Mouse (Mus musculus): Measurements from ENCODE around the gene Vmn1r208.
"Not testable (repeated sequence)": the region's sequence is repeated elsewhere in the genome, so short reads cannot be mapped to it uniquely, and the experiment has no call there.

Vmn1r208 gene

DNA sequence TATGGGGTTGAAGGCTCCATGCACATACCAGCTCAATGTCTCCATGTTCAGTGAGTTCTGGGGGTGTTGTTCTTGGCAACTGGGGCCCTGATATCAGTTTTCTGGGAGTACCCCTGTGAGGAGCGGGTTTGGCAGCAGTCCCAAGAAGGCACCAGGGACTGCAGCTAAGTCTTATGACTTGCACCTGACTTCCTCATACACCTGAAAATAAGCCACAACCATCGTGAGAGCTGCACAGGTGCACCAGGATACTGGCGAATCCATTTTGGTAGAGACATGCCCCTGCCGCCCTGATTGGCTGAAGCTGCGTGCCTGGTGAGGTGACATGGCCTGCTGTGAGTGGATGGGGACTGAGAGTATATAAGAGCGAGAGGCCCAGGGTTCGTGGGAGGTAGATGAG lies at the start of gene Vmn1r208:
TSS of gene Vmn1r208 (minus strand) at position 101 of the 400 bp plus-strand sequence.
- DNase-seq: not testable (repeated sequence)

DNA sequence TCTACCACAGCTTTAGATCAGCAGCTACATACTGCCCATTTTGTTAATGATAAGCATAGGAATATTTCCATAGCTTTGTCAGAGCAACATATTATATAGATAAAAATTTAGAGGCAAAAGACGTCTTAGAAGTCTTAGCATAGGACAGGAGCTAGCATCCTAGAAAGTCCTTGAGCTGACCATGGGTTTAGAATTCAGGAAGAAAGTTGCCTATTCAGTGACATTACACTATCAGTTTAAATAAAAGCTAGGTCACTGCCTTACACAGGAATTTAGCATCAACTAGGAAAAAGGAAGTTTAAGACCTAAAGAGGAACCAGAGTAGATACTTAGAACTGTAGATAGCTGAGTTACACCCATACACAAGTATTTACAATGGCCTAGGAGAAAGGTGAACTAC lies 44.4 kb upstream of the Vmn1r208 start:
- DNase-seq: not testable (repeated sequence)

DNA sequence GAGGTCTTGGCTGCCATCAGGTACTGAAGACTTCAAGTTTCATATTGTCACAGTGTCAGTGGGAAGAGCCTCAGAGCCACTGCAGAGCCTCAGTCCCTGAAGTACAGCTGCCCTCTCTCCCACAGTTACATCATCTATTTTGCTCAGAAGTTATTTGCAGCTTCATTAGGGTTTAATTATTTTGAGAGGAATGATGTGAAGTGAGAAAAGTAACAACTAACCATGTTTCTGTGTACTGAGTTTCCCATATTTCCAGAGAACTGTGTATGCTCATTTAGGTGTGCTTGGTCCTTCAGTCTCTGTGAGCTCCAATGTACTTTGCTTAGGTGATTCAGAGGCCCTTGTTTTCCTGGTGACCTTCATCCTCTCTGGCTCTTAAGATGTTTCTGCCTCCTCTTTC lies 32.4 kb upstream of the Vmn1r208 start, which contains the start of gene Vmn1r209:
TSS of gene Vmn1r209 (minus strand) at position 101 of the 400 bp plus-strand sequence.
- DNase-seq: not testable (repeated sequence)

DNA sequence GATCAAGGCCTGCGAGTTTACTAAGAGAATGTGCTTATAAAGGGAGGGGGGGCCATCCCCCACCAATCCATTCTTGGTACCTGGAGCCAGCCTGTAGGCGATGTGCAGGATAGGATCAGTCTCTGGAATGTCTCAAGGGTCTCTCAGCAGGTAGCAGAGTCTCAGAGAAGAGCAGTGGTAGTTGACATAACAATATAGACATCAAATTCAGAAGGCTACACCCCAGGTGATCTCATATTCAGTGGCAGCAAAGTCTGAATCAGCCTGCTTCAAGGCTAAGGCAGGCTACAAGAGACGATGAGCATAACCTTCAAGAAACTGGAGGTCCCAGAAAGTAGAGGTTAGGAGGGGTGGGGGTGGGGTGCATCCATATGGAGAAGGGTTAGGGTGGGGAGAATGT lies 10.9 kb upstream of the Vmn1r208 start:
- DNase-seq: not testable (repeated sequence)

DNA sequence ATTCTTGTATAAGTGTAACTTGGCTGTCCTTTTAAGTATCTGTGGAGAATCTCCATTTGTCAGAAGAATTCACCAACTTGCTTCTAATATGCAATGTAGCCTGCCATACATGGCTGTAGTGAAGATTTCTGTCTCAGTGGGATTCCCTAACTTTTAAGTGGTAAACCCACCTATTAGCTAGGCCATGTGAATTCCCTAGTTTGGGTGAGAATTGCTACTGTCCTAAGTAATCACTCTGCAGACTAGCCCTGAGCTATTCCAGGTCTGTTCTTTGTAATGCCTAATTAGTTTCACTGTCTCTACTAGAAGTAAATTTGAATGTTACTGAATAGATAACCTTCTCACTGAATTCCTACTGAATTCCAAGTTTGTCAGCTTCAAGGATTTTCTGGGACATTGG lies 7.0 kb upstream of the Vmn1r208 start:
- DNase-seq: not testable (repeated sequence)

DNA sequence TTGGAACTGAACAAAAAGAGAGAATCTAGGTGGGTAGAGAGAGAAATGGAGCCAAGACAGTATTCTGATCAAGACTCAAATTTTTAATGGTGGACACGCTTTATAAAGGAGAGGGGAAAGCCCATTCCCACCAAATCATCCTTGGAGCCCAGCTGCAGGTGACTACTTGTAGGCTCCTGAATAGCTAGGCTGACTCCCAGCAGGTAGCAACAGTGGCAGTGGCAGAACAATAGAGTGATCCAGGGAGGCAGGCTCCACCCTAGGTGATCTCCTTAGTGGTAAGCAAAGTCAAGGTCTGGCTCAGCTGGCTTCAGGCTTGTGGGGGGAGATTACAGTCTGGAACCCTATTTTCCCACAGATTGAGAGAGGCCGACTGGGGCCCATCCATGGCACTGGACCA lies 5.6 kb downstream of the Vmn1r208 start:
- DNase-seq: not testable (repeated sequence)

DNA sequence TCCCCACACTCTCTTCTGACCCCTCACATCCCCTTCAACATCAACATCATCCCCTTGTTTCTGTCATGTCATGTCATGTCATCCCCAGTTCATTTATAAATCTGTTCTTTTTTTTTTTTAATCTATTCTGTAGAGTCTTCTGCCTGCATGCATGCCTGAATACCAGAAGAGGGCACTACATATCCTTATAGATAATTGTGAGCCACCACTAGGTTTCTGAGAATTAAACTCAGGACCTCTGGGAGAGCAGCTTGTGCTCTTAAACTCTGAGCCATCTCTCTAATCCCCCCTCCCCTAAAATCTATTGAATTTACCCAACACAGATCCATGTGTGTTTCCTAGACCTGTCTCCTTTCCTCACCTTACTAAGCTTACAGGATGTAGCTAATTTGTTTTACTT lies 29.7 kb downstream of the Vmn1r208 start:
- DNase-seq: no peak

DNA sequence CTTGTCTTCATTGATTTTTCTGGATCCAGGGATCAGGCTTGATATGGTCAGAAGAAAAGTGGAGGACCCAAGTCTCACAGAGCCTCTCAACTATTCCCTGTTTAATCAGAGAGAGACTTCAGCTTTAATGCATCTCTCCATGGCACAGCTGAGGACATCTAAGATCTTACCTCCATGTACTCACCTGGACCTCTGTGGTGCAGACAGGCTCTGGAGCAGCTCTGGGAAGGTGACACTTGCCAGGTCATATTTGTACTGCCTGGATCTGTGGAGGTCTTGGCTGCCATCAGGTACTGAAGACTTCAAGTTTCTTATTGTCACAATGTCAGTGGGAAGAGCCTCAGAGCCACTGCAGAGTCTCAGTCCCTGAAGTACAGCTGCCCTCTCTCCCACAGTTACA lies 47.7 kb downstream of the Vmn1r208 start, which contains the start of gene Vmn1r207-ps:
TSS of gene Vmn1r207-ps (minus strand) at position 101 of the 400 bp plus-strand sequence.
- not testable (repeated sequence) for DNase-seq
